8 mouse cellular contexts compared by ENCODE assay signal in the genomic region with DNA sequence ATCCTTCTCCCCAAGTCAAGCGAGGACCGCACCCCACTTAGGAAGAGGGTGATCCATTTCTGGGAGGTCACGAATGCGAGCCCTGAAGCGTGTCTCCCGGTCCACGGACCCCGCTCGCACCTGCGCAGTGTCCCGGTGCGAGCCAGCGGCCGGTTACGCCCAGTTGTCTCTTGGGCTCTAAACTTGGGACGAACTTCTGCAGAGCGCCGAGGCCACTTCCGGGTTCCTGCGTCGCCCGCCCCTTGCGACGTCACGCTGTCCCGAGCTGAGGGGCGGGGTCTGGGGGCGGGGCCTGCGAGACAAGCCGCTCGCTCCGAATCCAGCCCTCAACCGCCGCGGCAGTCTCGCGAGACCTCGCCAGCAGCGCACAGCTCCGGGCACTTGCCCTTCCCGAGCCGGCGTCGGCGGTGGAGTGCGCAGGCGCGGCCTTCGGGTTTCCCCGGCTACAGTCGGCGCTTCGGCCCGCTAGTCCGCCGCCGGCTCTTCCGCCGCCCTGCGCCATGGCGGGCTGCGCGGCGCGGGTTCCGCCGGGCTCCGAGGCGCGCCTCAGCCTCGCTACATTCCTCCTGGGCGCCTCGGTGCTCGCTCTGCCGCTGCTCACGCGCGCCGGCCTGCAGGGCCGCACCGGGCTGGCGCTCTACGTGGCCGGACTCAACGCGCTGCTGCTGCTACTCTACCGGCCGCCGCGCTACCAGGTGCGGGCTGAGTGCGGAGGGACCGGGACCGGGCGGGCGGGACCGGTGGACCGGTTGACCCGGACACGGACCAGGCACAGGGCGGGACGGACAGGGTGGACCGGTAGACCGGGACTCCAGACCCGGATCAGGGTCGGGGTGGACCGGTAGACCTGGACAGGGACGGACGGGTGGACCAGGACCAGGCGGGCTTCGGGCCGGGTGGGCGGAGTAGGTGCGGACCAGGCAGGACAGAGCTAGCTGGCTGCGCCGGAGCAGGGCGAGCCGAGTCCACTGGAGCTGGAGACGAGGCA. TPM values are rescaled to one million over a fixed set of nuclear protein-coding genes. Genes with fewer than 3 reads are reported as not detected.
DNase-seq lines count a peak whose midpoint lies in the region; ATAC-seq and TF ChIP-seq lines count a peak whose summit lies in the region.

A gene (plus strand): TSS at position 354 of the 988 bp plus-strand sequence.

- peaks cover 72% of the 10 kb centered on the region for H3K4me1 ChIP-seq in E14TG2a.4 (replicated peaks; ENCODE audit: low read depth, low read length)
- peaks cover 41% of the 10 kb centered on the region for H3K4me1 ChIP-seq in forebrain, embryonic 12.5 days
- H3K4me1 ChIP-seq in heart, postnatal 0 days (ENCODE audit: control insufficient read depth, insufficient read depth): peaks cover 10% of the 10 kb centered on the region; the same call in 1 of the 2 replicates
- peaks cover 22% of the 10 kb centered on the region for H3K4me1 ChIP-seq in liver, embryonic 16.5 days (ENCODE audit: control insufficient read depth, low read depth, low read length)
- H3K4me1 ChIP-seq in neural tube, embryonic 13.5 days (replicated peaks): peaks cover 43% of the 10 kb centered on the region
- H3K4me1 ChIP-seq in testis, adult 2 months (ENCODE audit: control insufficient read depth, insufficient read depth, low read length): peaks cover 15% of the 10 kb centered on the region

- peak; percentile 99 for DNase-seq in c-Kit-positive CD71-positive TER-119-positive erythroid progenitor cells, embryonic 14.5 days (ENCODE audit: low spot score)
- peak; percentile 97 for DNase-seq in heart, postnatal 0 days (ENCODE audit: low spot score)
- peak; percentile 100 for DNase-seq in kidney, postnatal 4 days

- 0 out of 2 replicates have a peak, but pooled peaks cover 6% of the 10 kb centered on the region for H3K27me3 ChIP-seq in E14TG2a.4 (ENCODE audit: insufficient read depth, low read length)
- H3K27me3 ChIP-seq in forebrain, embryonic 12.5 days: peaks cover 50% of the 10 kb centered on the region
- H3K27me3 ChIP-seq in heart, postnatal 0 days (ENCODE audit: control insufficient read depth, insufficient read depth, low read length): peaks cover 13% of the 10 kb centered on the region
- peaks cover 19% of the 10 kb centered on the region for H3K27me3 ChIP-seq in liver, embryonic 16.5 days (ENCODE audit: control insufficient read depth, insufficient read depth, low read depth, low read length)
- H3K27me3 ChIP-seq in neural tube, embryonic 13.5 days: peaks cover 39% of the 10 kb centered on the region
- no peaks in the 10 kb centered on the region for H3K27me3 ChIP-seq in testis, adult 2 months (ENCODE audit: control insufficient read depth, insufficient read depth, low read length)

- peak; percentile 96 for ATAC-seq in forebrain, embryonic 12.5 days (ENCODE audit: low FRiP score)
- ATAC-seq in heart, postnatal 0 days (ENCODE audit: insufficient read depth, low read depth): peak; percentile 96
- peak; percentile 94 for ATAC-seq in liver, embryonic 16.5 days (ENCODE audit: low read depth)
- peak; percentile 94 for ATAC-seq in neural tube, embryonic 13.5 days (ENCODE audit: low read depth)

- H3K4me2 ChIP-seq in forebrain, embryonic 12.5 days: peak within 1 kb of the TSS; percentile 97
- peak within 1 kb of the TSS; percentile 87 for H3K4me2 ChIP-seq in heart, postnatal 0 days (ENCODE audit: low read depth, low read length)
- H3K4me2 ChIP-seq in liver, embryonic 16.5 days (ENCODE audit: low read depth, low read length): peak within 1 kb of the TSS; percentile 97
- peak within 1 kb of the TSS; percentile 98 for H3K4me2 ChIP-seq in neural tube, embryonic 13.5 days

- H3K9ac ChIP-seq in forebrain, embryonic 12.5 days: peak within 1 kb of the TSS; percentile 91
- peak within 1 kb of the TSS; percentile 93 for H3K9ac ChIP-seq in heart, postnatal 0 days (replicated peaks; ENCODE audit: low read depth, low read length)
- peak within 1 kb of the TSS; percentile 85 for H3K9ac ChIP-seq in liver, embryonic 16.5 days (ENCODE audit: low read depth, low read length)
- H3K9ac ChIP-seq in neural tube, embryonic 13.5 days: peak within 1 kb of the TSS; percentile 97

- H3K4me3 ChIP-seq in E14TG2a.4 (replicated peaks; ENCODE audit: low read length): peak within 1 kb of the TSS; percentile 95
- H3K4me3 ChIP-seq in forebrain, embryonic 12.5 days (replicated peaks): peak within 1 kb of the TSS; percentile 96
- H3K4me3 ChIP-seq in heart, postnatal 0 days (ENCODE audit: low read depth, low read length): peak within 1 kb of the TSS; percentile 88
- peak within 1 kb of the TSS; percentile 82 for H3K4me3 ChIP-seq in liver, embryonic 16.5 days (ENCODE audit: low read depth, low read length)
- peak within 1 kb of the TSS; percentile 96 for H3K4me3 ChIP-seq in neural tube, embryonic 13.5 days
- peak within 1 kb of the TSS; percentile 95 for H3K4me3 ChIP-seq in testis, adult 2 months (ENCODE audit: control insufficient read depth, low read depth, low read length)

- peak within 1 kb of the TSS; percentile 73 for H3K27ac ChIP-seq in forebrain, embryonic 12.5 days
- H3K27ac ChIP-seq in heart, postnatal 0 days (ENCODE audit: low read depth): peak within 1 kb of the TSS; percentile 72
- peak within 1 kb of the TSS; percentile 92 for H3K27ac ChIP-seq in liver, embryonic 16.5 days (ENCODE audit: low read length)
- peak within 1 kb of the TSS; percentile 86 for H3K27ac ChIP-seq in neural tube, embryonic 13.5 days (replicated peaks)
- H3K27ac ChIP-seq in testis, adult 2 months (ENCODE audit: control insufficient read depth, insufficient read depth, low read depth, low read length): peak within 1 kb of the TSS; percentile 86

- H3K9me3 ChIP-seq in E14TG2a.4 (ENCODE audit: low read length): no peaks in the 10 kb centered on the region
- no peaks in the 10 kb centered on the region for H3K9me3 ChIP-seq in forebrain, embryonic 12.5 days
- H3K9me3 ChIP-seq in heart, postnatal 0 days (replicated peaks; ENCODE audit: control insufficient read depth, low read length): no peaks in the 10 kb centered on the region
- no peaks in the 10 kb centered on the region for H3K9me3 ChIP-seq in liver, embryonic 16.5 days (replicated peaks; ENCODE audit: control insufficient read depth, low read length)
- H3K9me3 ChIP-seq in neural tube, embryonic 13.5 days: no peaks in the 10 kb centered on the region

- TF ChIP-seq CTCF in E14TG2a.4 (conservative IDR thresholded peaks at IDR 0.05; ENCODE audit: low read length): no peak
- TF ChIP-seq CTCF in heart, postnatal 0 days (IDR thresholded peaks at IDR 0.05; ENCODE audit: low read depth): no peak
- no peak for TF ChIP-seq CTCF in testis, adult 2 months (IDR thresholded peaks at IDR 0.05; ENCODE audit: control insufficient read depth, insufficient read depth, insufficient replicate concordance, low read depth, low read length)

- TF ChIP-seq EP300 in heart, postnatal 0 days (IDR thresholded peaks at IDR 0.05; ENCODE audit: low read depth): peak; percentile 77; the same call in 1 of the 2 replicates

- H3K36me3 ChIP-seq in E14TG2a.4 (ENCODE audit: insufficient read depth, low read length): peaks cover 35% of the 10 kb centered on the region
- H3K36me3 ChIP-seq in forebrain, embryonic 12.5 days (replicated peaks): peaks cover 28% of the 10 kb centered on the region
- peaks cover 21% of the 10 kb centered on the region; the same call in 1 of the 2 replicates for H3K36me3 ChIP-seq in heart, postnatal 0 days (replicated peaks; ENCODE audit: control insufficient read depth, insufficient read depth, low read length)
- peaks cover 3% of the 10 kb centered on the region; the same call in 1 of the 2 replicates for H3K36me3 ChIP-seq in liver, embryonic 16.5 days (ENCODE audit: control insufficient read depth, insufficient read depth)
- H3K36me3 ChIP-seq in neural tube, embryonic 13.5 days: peaks cover 25% of the 10 kb centered on the region
- peaks cover 2% of the 10 kb centered on the region for H3K36me3 ChIP-seq in testis, adult 2 months (ENCODE audit: control insufficient read depth, insufficient read depth, low read length)

- peak; percentile 90 for TF ChIP-seq POLR2A in testis, adult 2 months (IDR thresholded peaks at IDR 0.05; ENCODE audit: control insufficient read depth, low read depth, low read length)

- WGBS in forebrain, embryonic 12.5 days: under 1% methylated on average over 119 of the region's 119 CpGs
- WGBS in heart, postnatal 0 days: under 1% methylated on average over 107 of the region's 119 CpGs
- WGBS in liver, embryonic 16.5 days (ENCODE audit: insufficient replicate concordance): under 1% methylated on average over 119 of the region's 119 CpGs
- under 1% methylated on average over 118 of the region's 119 CpGs for WGBS in neural tube, embryonic 13.5 days

RNA-seq across cellular contexts. Expression of the gene that starts here (rescaled TPM):
- polyA plus RNA-seq in forebrain, embryonic 12.5 days (2016; fragmentation: Nextera tagmentation; extraction: Ambion mirVana): 20.3 and 21.3 TPM in 2 replicates
- total RNA-seq in heart, postnatal 0 days (2014; rRNA removed; ENCODE audit: low replicate concordance): 26.1 and 38.0 TPM in 2 replicates
- polyA plus RNA-seq in heart, postnatal 0 days (2015; fragmentation: Nextera tagmentation; extraction: Ambion mirVana): 12.7 and 15.0 TPM in 2 replicates
- 5.9 and 6.5 TPM in 2 replicates for polyA plus RNA-seq in liver, embryonic 16.5 days (2015; fragmentation: Nextera tagmentation; extraction: Ambion mirVana)
- polyA plus RNA-seq in neural tube, embryonic 13.5 days (2015; fragmentation: Nextera tagmentation; extraction: Ambion mirVana): 17.9 and 21.7 TPM in 2 replicates
- 50.9 and 51.6 TPM in 2 replicates for polyA plus RNA-seq in testis, adult 2 months (2012; rRNA removed)

Comparison
In these comparisons a context has a peak if more than half of its experiments do, and no peak if none do; other contexts are left out.
1. Peak in every context shown above with its lines: DNase-seq, ATAC-seq, H3K4me3 ChIP-seq and H3K27ac ChIP-seq.